Mouse (Mus musculus) heart, adult 2 months (tissue): ENCODE measurements around the gene Srsf2. TPM values are rescaled to one million over a fixed set of nuclear protein-coding genes. Genes with fewer than 3 reads are reported as not detected.
A peak's percentile ranks its signal among the peaks of the same experiment; 100 is the strongest.

Source experiments
- DNase-seq, 2 experiments: peaks; one replicate each; pipeline ENCODE4 v3.0.0; 2021
- H3K27ac ChIP-seq: fragments of 200-600 bp; 2 replicates; pipeline ENCODE4 v1.8.1; 2022
- H3K27me3 ChIP-seq: fragments of 200-500 bp; 2 replicates; pipeline ENCODE4 v1.6.1; 2012; ENCODE audit warnings: mild to moderate bottlenecking, low read length, inconsistent platforms, mixed read lengths; ENCODE audit not compliant: control insufficient read depth, insufficient read depth
- H3K36me3 ChIP-seq: fragments of 200-500 bp; 2 replicates; pipeline ENCODE4 v1.6.1; 2012; ENCODE audit warnings: low read length, inconsistent platforms; ENCODE audit not compliant: control insufficient read depth, insufficient read depth
- H3K4me1 ChIP-seq: fragments of 200-500 bp; 2 replicates; pipeline ENCODE4 v1.6.1; 2011; ENCODE audit warnings: low read length; ENCODE audit not compliant: control insufficient read depth, insufficient read depth
- H3K4me3 ChIP-seq: fragments of 200-600 bp; 2 replicates; pipeline ENCODE4 v1.8.1; 2022
- H3K79me2 ChIP-seq: fragments of 200-500 bp; replicated peaks from 2 replicates; pipeline ENCODE4 v1.6.1; 2012; ENCODE audit warnings: mild to moderate bottlenecking, inconsistent platforms, low read length, moderate library complexity, mixed read lengths; ENCODE audit not compliant: control insufficient read depth, insufficient read depth
- H3K9ac ChIP-seq: fragments of 200-500 bp; 2 replicates; pipeline ENCODE4 v1.6.1; 2012; ENCODE audit warnings: low read depth, mild to moderate bottlenecking, control low read depth, inconsistent platforms, low read length, mixed read lengths
- CTCF ChIP-seq: fragments of 200-600 bp; IDR thresholded peaks from 2 replicates; pipeline ENCODE4 v1.8.1; 2022; ENCODE audit warnings: antibody characterized with exemption, mild to moderate bottlenecking, moderate library complexity
- EP300 ChIP-seq: fragments of 200-500 bp; IDR thresholded peaks from 2 replicates; pipeline ENCODE4 v1.6.1; 2011; ENCODE audit warnings: low read depth, low read length, control low read depth; ENCODE audit not compliant: insufficient read depth
- POLR2A ChIP-seq: fragments of 200-500 bp; IDR thresholded peaks from 2 replicates; pipeline ENCODE4 v1.6.1; 2011; ENCODE audit warnings: mild to moderate bottlenecking, low read depth, low read length, control low read depth; ENCODE audit not compliant: insufficient read depth
- WGBS: fragments of 180-500 bp; shearing (Covaris S2); methylation state at CpG from one replicate; pipeline ENCODE4 v1.1.7; 2018; 5-methylcytosine and 5-hydroxymethylcytosine counted together
- intact Hi-C: fragments of 180-260 bp; cut with DNase I; formaldehyde crosslinking; loops from one replicate; pipeline ENCODE4 v1.15.1; 2025
- polyA plus RNA-seq: library from polyadenylated mRNA; depleted of rRNA; stranded (reverse); fragments of >200 nt; gene quantifications from 2 replicates; pipeline ENCODE4 v1.2.3, GENCODE M21; 2012
- total RNA-seq, 2 experiments: library from RNA; stranded (reverse); gene quantifications; 2 replicates each; pipeline ENCODE4 v1.2.3; 2021

The Srsf2 gene
- total and polyA plus RNA-seq, 3 experiments = 91.4 to 158 (median 104) TPM

DNA sequence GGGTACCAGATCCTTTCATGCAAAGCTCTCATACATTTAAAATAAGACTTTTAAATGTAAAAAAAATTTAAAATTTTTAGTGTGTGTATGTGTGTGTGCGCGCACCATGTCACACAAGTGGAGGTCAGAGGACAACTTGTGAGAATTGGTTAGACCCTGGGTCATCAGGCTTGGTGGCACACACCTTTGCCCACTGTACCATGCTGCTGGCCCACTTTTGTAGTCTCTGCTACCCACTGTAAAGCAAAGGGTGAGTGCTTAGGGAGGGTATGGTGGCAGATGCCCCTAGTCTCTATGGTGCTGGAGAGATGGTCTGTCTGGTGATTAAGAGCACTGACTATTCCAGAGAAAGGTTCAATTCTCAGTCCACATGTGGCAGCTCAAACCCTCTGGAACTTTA lies 29.6 kb downstream of the Srsf2 start:
- Histone ChIP-seq H3K4me1 (peaks cover 28% of the 10 kb centered on the region), H3K9ac (no peak overlapping the region), H3K27ac (no peak overlapping the region), H3K36me3 (no peaks in the 10 kb centered on the region), H3K79me2 (peaks cover 2% of the 10 kb centered on the region; the same call in 1 of the 2 replicates), H3K4me3 (no peak overlapping the region), H3K27me3 (no peaks in the 10 kb centered on the region)
- 97% methylated on average over 2 of the region's 2 CpGs for WGBS
- TF ChIP-seq EP300 (no peak), POLR2A (no peak), CTCF (no peak)
- intact Hi-C loops = no loop called here
- DNase-seq = no peak

DNA sequence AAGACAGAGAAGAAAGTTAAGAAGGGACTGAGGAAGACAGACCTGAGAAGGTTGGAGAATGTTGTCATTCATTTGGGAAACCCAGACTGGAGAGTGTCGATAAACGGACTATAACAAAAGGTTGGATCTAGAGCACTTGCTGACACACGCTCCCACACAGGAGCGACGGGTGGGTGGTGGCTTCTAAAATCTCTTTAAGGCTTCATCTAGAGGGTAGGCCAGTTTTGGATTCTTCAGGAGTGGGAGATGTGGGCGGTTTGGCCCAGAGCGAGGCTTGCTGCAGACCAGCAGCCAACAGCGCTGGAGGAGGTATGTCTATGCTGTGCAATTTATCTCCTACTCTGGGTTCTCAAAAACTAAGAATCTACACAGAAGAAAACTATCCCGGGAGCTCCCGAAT lies 30.3 kb downstream of the Srsf2 start:
- peaks cover 29% of the 10 kb centered on the region for H3K4me1 ChIP-seq
- WGBS = 68% methylated on average over 10 of the region's 10 CpGs
- H3K9ac ChIP-seq = no peak overlapping the region
- no peak overlapping the region for H3K4me3 ChIP-seq
- DNase-seq = no peak
- TF ChIP-seq CTCF (no peak), POLR2A (no peak), EP300 (no peak)
- peak overlapping the region; percentile 43; the same call in 1 of the 2 replicates for H3K27ac ChIP-seq
- H3K27me3 ChIP-seq = no peaks in the 10 kb centered on the region
- intact Hi-C loops = no loop called here
- H3K79me2 ChIP-seq = peaks cover 2% of the 10 kb centered on the region
- H3K36me3 ChIP-seq = no peaks in the 10 kb centered on the region

DNA sequence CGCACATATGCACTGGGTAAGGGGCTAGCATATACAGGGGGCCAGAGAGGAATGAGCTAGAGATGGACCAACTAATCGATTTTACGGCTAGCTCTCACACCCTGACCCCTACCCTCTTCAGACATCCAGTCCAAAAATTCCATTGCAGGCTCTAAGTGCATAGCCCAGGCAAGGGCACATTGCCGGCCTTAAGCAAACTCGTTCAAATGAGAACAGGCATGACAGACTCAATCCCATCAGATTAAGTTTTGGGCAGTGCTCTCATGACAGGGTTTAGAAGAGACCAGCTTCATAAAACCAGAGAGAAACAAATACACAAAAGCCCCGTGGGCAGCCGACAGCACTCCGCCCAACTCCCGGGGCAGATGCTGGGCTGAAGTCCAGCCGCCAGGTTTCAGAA lies 30.7 kb downstream of the Srsf2 start:
- DNase-seq = no peak
- H3K9ac ChIP-seq = no peak overlapping the region
- H3K27me3 ChIP-seq = no peaks in the 10 kb centered on the region
- H3K36me3 ChIP-seq = no peaks in the 10 kb centered on the region
- no peak overlapping the region for H3K4me3 ChIP-seq
- TF ChIP-seq EP300 (no peak), CTCF (no peak), POLR2A (no peak)
- H3K4me1 ChIP-seq = peaks cover 29% of the 10 kb centered on the region
- 42% methylated on average over 10 of the region's 10 CpGs for WGBS
- intact Hi-C loops = no loop called here
- peaks cover 2% of the 10 kb centered on the region for H3K79me2 ChIP-seq
- H3K27ac ChIP-seq = peak overlapping the region; percentile 43

DNA sequence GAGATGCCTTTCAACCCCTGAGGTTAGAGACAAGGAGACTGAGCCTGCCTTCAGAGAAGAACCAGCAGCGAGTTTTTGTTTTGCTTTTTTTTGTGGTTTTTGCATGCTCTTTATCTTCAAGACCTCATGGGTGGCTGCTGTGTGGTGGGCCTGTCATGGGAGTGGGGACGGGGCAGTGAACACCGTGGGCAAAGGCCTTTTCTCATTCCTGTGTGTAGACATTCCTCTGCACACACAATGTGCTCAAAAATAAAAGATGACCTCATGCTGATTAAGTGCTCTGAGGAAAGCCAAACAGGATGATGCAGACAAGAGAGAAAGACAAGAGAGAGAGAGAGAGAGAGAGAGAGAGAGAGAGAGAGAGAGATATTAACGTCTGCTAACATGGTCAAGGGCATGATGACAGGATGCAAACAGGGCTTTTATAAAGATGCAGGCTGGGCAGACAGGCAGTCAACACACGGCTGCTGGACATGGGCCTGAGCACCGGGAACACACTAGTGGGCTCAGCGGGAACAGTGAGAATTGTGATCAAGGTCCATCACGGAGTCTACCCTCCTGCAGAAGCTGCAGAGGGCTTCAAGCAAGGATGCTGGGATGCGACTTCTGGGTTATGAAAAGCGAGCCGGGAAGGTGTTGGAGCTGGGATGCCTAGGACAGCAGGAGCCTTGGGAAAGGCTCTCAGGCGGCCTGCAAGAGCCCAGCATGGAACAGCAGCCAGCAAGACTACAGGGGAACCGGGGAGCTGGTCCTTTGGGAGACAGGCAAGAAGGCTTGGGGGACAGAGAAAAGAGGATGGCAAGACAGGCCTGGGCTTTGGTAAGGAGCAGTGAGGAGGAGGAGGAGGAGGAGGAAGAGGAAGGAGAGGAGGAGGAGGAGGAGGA lies 31.6 kb downstream of the Srsf2 start:
- Histone ChIP-seq H3K79me2 (peaks cover 2% of the 10 kb centered on the region), H3K4me1 (peaks cover 33% of the 10 kb centered on the region), H3K27me3 (no peaks in the 10 kb centered on the region), H3K9ac (peak overlapping the region; percentile 32), H3K27ac (peak overlapping the region; percentile 79), H3K36me3 (no peaks in the 10 kb centered on the region), H3K4me3 (no peak overlapping the region; the same call in 1 of the 2 replicates)
- TF ChIP-seq EP300 = no peak
- 0 out of 2 replicates have a peak, but pooled peaks have one; percentile 18 for TF ChIP-seq POLR2A
- 24% methylated on average over 13 of the region's 13 CpGs for WGBS
- intact Hi-C loops = no loop called here
- DNase-seq = peak in 1 of 2 experiments; percentile 56

DNA sequence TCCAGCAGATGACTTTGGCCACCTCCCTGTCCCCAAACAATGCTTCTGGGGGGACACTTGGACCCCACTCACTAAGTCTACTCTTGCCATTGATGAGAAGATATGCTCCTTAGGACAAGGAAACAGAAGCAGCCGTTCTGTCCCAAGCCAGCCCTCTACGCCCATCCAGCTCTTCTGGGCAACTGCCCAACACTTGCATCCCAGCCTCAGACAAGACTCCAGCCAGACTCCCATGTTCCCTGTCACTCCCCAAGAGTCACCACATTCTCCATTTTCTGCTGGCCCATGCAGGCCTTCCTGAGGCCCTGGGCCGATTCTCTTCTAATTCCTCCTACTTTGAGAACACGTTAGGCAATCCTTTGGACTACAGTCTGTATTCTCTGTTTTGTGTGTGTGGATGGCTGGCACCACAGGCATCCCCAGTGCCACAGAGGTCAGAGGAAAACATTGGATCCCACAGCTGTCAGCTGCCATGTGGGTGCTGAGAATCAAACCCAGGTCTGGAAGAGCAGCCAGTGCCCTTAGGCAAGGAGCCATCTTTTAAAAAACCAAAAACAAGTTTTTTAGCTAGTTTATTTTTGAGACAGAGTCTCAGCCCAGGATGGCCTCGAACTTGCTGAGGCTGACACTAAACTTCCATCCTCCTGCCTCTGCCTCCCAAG lies 32.8 kb downstream of the Srsf2 start:
- Histone ChIP-seq H3K27me3 (no peaks in the 10 kb centered on the region), H3K27ac (peak overlapping the region; percentile 79), H3K9ac (no peak overlapping the region), H3K79me2 (peaks cover 2% of the 10 kb centered on the region), H3K4me1 (peaks cover 30% of the 10 kb centered on the region), H3K4me3 (no peak overlapping the region), H3K36me3 (no peaks in the 10 kb centered on the region)
- TF ChIP-seq POLR2A (no peak), EP300 (no peak), CTCF (no peak)
- 49% methylated on average over 5 of the region's 5 CpGs for WGBS
- no peak for DNase-seq
- intact Hi-C loops = loop anchor here (10.0 kb wide), 1 partner anchor 325 kb away; the partner anchor contains the start of gene Prpsap1

DNA sequence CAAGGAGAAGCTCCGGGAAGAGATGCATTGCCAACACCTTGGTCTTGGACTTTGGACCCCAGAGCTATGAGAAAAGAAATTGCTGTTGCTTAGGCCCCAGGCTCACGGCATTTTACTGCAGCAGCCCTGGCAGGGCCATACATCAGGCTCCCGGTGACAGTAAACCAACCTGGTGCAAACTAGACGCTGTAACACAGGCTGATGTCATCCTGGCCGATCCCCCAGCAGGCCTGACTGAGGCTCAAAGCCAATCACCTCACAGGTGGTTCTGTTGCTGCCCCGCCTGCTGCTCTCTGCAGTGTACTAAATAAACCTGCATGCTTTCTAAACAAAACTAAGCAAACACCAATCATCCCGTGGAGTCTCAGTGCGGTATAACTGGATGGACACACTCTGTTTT lies 34.2 kb downstream of the Srsf2 start:
- H3K9ac ChIP-seq = no peak overlapping the region
- no peaks in the 10 kb centered on the region for H3K36me3 ChIP-seq
- H3K27me3 ChIP-seq = no peaks in the 10 kb centered on the region
- TF ChIP-seq CTCF (no peak), EP300 (no peak), POLR2A (no peak)
- no peak overlapping the region for H3K4me3 ChIP-seq
- intact Hi-C loops = loop anchor here (10.0 kb wide), 1 partner anchor 324 kb away; the partner anchor contains the start of gene Prpsap1
- no peak overlapping the region for H3K27ac ChIP-seq
- 56% methylated on average over 8 of the region's 8 CpGs for WGBS
- H3K79me2 ChIP-seq = peaks cover 2% of the 10 kb centered on the region
- peaks cover 36% of the 10 kb centered on the region for H3K4me1 ChIP-seq
- no peak for DNase-seq
